Mouse (Mus musculus) myocyte (in vitro differentiated cells): ENCODE results near the gene Crym.

Experiments used
- MAX ChIP-seq: IDR thresholded peaks from one replicate; pipeline ENCODE4 v1.6.1; 2011; ENCODE audit warnings: low read depth, mild to moderate bottlenecking, control low read depth
- POLR2A ChIP-seq: IDR thresholded peaks from one replicate; pipeline ENCODE4 v1.6.1; 2011; ENCODE audit warnings: low read depth, mild to moderate bottlenecking, control low read depth, moderate library complexity; ENCODE audit not compliant: insufficient read length
- POLR2AphosphoS2 ChIP-seq: IDR thresholded peaks from one replicate; pipeline ENCODE4 v1.6.1; 2011; ENCODE audit warnings: low read depth, control low read depth; ENCODE audit not compliant: insufficient read length
- USF1 ChIP-seq: IDR thresholded peaks from one replicate; pipeline ENCODE4 v1.6.1; 2011; ENCODE audit warnings: low read depth, mild to moderate bottlenecking, control low read depth, moderate library complexity

GRCm38 (mm10) chr7:120150898-120151297, 51.0 kb downstream of the Crym start:
- TF ChIP-seq MAX, result no peak
- TF ChIP-seq POLR2A, result no peak
- no peak for TF ChIP-seq USF1
- TF ChIP-seq POLR2AphosphoS2, result no peak
